In genomic region chr17:30221677-30222076, GRCm38 (mm10) we compare ENCODE assay signal across 22 mouse cellular contexts.
DNase-seq lines count a peak whose midpoint lies in the region; ATAC-seq and TF ChIP-seq lines count a peak whose summit lies in the region.
"Had no signal": no experiment of that assay in that cellular context is flagged by ENCODE, and none has a peak within 500 bp of the region (broad histone marks: within the 10 kb centered on the region; RNA-seq: fewer than 3 reads in every experiment).

No protein-coding gene starts in this region.

- H3K79me3 ChIP-seq in C2C12 (ENCODE audit: low read depth) = no peaks in the 10 kb centered on the region

- H3ac ChIP-seq in C2C12 (ENCODE audit: control insufficient read depth, insufficient read length, low read depth) (no peak overlapping the region), myocyte (ENCODE audit: control insufficient read depth, insufficient read length) (no peak overlapping the region)

- no peak for TF ChIP-seq CTCF in C2C12 (IDR thresholded peaks at IDR 0.05; ENCODE audit: control insufficient read depth, insufficient read depth, insufficient read length)

- H3K4me1 ChIP-seq in hindbrain, embryonic 13.5 days (replicated peaks) = peaks cover 56% of the 10 kb centered on the region
- peaks cover 16% of the 10 kb centered on the region for H3K4me1 ChIP-seq in hindbrain, embryonic 16.5 days (ENCODE audit: control insufficient read depth, insufficient read depth, low read depth, low read length)
- peaks cover 59% of the 10 kb centered on the region for H3K4me1 ChIP-seq in midbrain, embryonic 10.5 days
- peaks cover 58% of the 10 kb centered on the region for H3K4me1 ChIP-seq in midbrain, embryonic 13.5 days (replicated peaks)

- no peak overlapping the region for H3K4me3 ChIP-seq in hindbrain, embryonic 13.5 days
- no peak overlapping the region for H3K4me3 ChIP-seq in hindbrain, embryonic 16.5 days (ENCODE audit: low read length)
- H3K4me3 ChIP-seq in midbrain, embryonic 10.5 days = no peak overlapping the region
- H3K4me3 ChIP-seq in midbrain, embryonic 13.5 days (replicated peaks) = no peak overlapping the region
- H3K4me3 ChIP-seq in C2C12 (ENCODE audit: insufficient read depth, poor library complexity, severe bottlenecking) (no peak overlapping the region), myocyte (no peak overlapping the region)
- H3K4me3 ChIP-seq: embryonic facial prominence, embryonic 10.5 days; embryonic facial prominence, embryonic 13.5 days; erythroblast, embryonic 14.5 days; gastrocnemius, adult 2 months had no signal

- H3K36me3 ChIP-seq in hindbrain, embryonic 13.5 days = peaks cover 22% of the 10 kb centered on the region
- peaks cover 2% of the 10 kb centered on the region for H3K36me3 ChIP-seq in hindbrain, embryonic 16.5 days (ENCODE audit: control insufficient read depth, insufficient read depth, low read length)
- peaks cover 25% of the 10 kb centered on the region for H3K36me3 ChIP-seq in midbrain, embryonic 10.5 days
- H3K36me3 ChIP-seq in midbrain, embryonic 13.5 days = peaks cover 23% of the 10 kb centered on the region
- no peaks in the 10 kb centered on the region for H3K36me3 ChIP-seq in C2C12 (ENCODE audit: control insufficient read depth, insufficient read depth)
- no peaks in the 10 kb centered on the region for H3K36me3 ChIP-seq in myocyte (ENCODE audit: control insufficient read depth, insufficient read depth)

- ATAC-seq in hindbrain, embryonic 13.5 days (ENCODE audit: low FRiP score) = no peak
- no peak for ATAC-seq in hindbrain, embryonic 16.5 days
- no peak for ATAC-seq in midbrain, embryonic 13.5 days
- ATAC-seq: activated CD4-positive, CD25-positive, alpha-beta regulatory T cell, adult 4 months; forebrain, embryonic 14.5 days; forebrain, postnatal 0 days had no signal

- H3K4me2 ChIP-seq in hindbrain, embryonic 13.5 days = no peak overlapping the region
- no peak overlapping the region for H3K4me2 ChIP-seq in hindbrain, embryonic 16.5 days (ENCODE audit: low read length)
- no peak overlapping the region for H3K4me2 ChIP-seq in midbrain, embryonic 13.5 days (replicated peaks)
- no peak overlapping the region for H3K4me2 ChIP-seq in myocyte (ENCODE audit: low read depth)
- H3K4me2 ChIP-seq: embryonic facial prominence, embryonic 13.5 days; heart, embryonic 11.5 days had no signal

- no peak for TF ChIP-seq POLR2A in myocyte (IDR thresholded peaks at IDR 0.05; ENCODE audit: insufficient read length, low read depth)

- peak overlapping the region; percentile 10; the same call in 1 of the 2 replicates for H3K9ac ChIP-seq in hindbrain, embryonic 13.5 days
- H3K9ac ChIP-seq in hindbrain, embryonic 16.5 days (ENCODE audit: low read depth, low read length) = no peak overlapping the region; the same call in 1 of the 2 replicates
- no peak overlapping the region for H3K9ac ChIP-seq in midbrain, embryonic 13.5 days (replicated peaks)
- H3K9ac ChIP-seq: embryonic facial prominence, embryonic 13.5 days; forebrain, postnatal 0 days had no signal

- H3K9me3 ChIP-seq in hindbrain, embryonic 13.5 days = no peaks in the 10 kb centered on the region
- H3K9me3 ChIP-seq in hindbrain, embryonic 16.5 days (ENCODE audit: control insufficient read depth, low read length) = no peaks in the 10 kb centered on the region
- no peaks in the 10 kb centered on the region for H3K9me3 ChIP-seq in midbrain, embryonic 10.5 days (replicated peaks)
- no peaks in the 10 kb centered on the region for H3K9me3 ChIP-seq in midbrain, embryonic 13.5 days
- H3K9me3 ChIP-seq: embryonic facial prominence, embryonic 10.5 days; embryonic facial prominence, embryonic 13.5 days had no signal

- no peaks in the 10 kb centered on the region for H3K79me2 ChIP-seq in C2C12 (ENCODE audit: control insufficient read depth, insufficient read depth)
- no peaks in the 10 kb centered on the region for H3K79me2 ChIP-seq in myocyte (ENCODE audit: control insufficient read depth, insufficient read depth)

- peak overlapping the region; percentile 5; the same call in 1 of the 2 replicates for H3K27ac ChIP-seq in hindbrain, embryonic 13.5 days
- no peak overlapping the region for H3K27ac ChIP-seq in hindbrain, embryonic 16.5 days (ENCODE audit: low read depth, low read length)
- peak overlapping the region; percentile 69 for H3K27ac ChIP-seq in midbrain, embryonic 10.5 days (replicated peaks)
- no peak overlapping the region for H3K27ac ChIP-seq in midbrain, embryonic 13.5 days
- H3K27ac ChIP-seq: embryonic facial prominence, embryonic 13.5 days; gastrocnemius, adult 2 months had no signal

- no peaks in the 10 kb centered on the region for H3K27me3 ChIP-seq in hindbrain, embryonic 13.5 days
- H3K27me3 ChIP-seq in hindbrain, embryonic 16.5 days (replicated peaks; ENCODE audit: control insufficient read depth, insufficient read depth, low read length) = no peaks in the 10 kb centered on the region
- no peaks in the 10 kb centered on the region for H3K27me3 ChIP-seq in midbrain, embryonic 10.5 days (ENCODE audit: low read depth, poor library complexity, severe bottlenecking)
- no peaks in the 10 kb centered on the region for H3K27me3 ChIP-seq in midbrain, embryonic 13.5 days
- H3K27me3 ChIP-seq in C2C12 (ENCODE audit: control insufficient read depth, insufficient read depth, insufficient read length) (no peaks in the 10 kb centered on the region), myocyte (ENCODE audit: control insufficient read depth, insufficient read depth, insufficient read length) (no peaks in the 10 kb centered on the region)
- H3K27me3 ChIP-seq: embryonic facial prominence, embryonic 13.5 days had no signal

- WGBS in hindbrain, embryonic 13.5 days = 79% methylated on average over 14 of the region's 14 CpGs
- WGBS in hindbrain, embryonic 16.5 days = 85% methylated on average over 14 of the region's 14 CpGs
- 80% methylated on average over 14 of the region's 14 CpGs for WGBS in midbrain, embryonic 10.5 days
- WGBS in midbrain, embryonic 13.5 days = 70% methylated on average over 14 of the region's 14 CpGs

- DNase-seq in midbrain, embryonic 10.5 days (ENCODE audit: low spot score) = no peak
- DNase-seq: adrenal gland, adult 8-10 months; adrenal gland, postnatal 25 days; cerebellum, adult 11-12 months; cerebellum, adult 8-10 months; cerebellum, postnatal 36 days; embryo, embryonic 11 days; forebrain, postnatal 0 days; gastrocnemius, adult 2 months; gastrocnemius, postnatal 14 days; heart, adult 11 months had no signal

TF ChIP-seq in C2C12, 6 proteins besides CTCF, POLR2A, EP300 and RAD21:
- TF ChIP-seq MYOD1 (IDR thresholded peaks at IDR 0.05; ENCODE audit: control insufficient read depth, insufficient read length, low read depth) (peak; percentile 25), CEBPB (IDR thresholded peaks at IDR 0.05; ENCODE audit: low read depth) (no peak)

TF ChIP-seq in myocyte, 11 proteins besides CTCF, POLR2A, EP300 and RAD21:
- TF ChIP-seq MAX (IDR thresholded peaks at IDR 0.05; ENCODE audit: low read depth) (no peak), POLR2AphosphoS2 (IDR thresholded peaks at IDR 0.05; ENCODE audit: insufficient read length, low read depth) (no peak), TCF12 (IDR thresholded peaks at IDR 0.05; ENCODE audit: insufficient read depth, poor library complexity, severe bottlenecking) (peak; percentile 24), MYOD1 (IDR thresholded peaks at IDR 0.05; ENCODE audit: control insufficient read depth in 1 of 3, insufficient read length in 2 of 3, low read depth in 2 of 3) (peak in 2 of 3 experiments; percentile 93), CEBPB (IDR thresholded peaks at IDR 0.05; ENCODE audit: insufficient read depth, poor library complexity, severe bottlenecking) (no peak), REST (IDR thresholded peaks at IDR 0.05; ENCODE audit: insufficient read depth, insufficient read length) (no peak), E2F4 (IDR thresholded peaks at IDR 0.05; ENCODE audit: insufficient read depth) (no peak), USF1 (IDR thresholded peaks at IDR 0.05; ENCODE audit: low read depth) (no peak), TCF3 (IDR thresholded peaks at IDR 0.05; ENCODE audit: insufficient read length, low read depth) (no peak), SRF (IDR thresholded peaks at IDR 0.05; ENCODE audit: control insufficient read depth, insufficient read length, low read depth) (no peak), MYOG (IDR thresholded peaks at IDR 0.05; ENCODE audit: control insufficient read depth in 1 of 3, insufficient read depth in 1 of 3, insufficient read length in 2 of 3, low read depth in 2 of 3) (peak in 2 of 3 experiments; percentile 96)

Comparison
In these comparisons a context has a peak if more than half of its experiments do, and no peak if none do; other contexts are left out.
1. H3K27ac ChIP-seq: peak in hindbrain, embryonic 13.5 days (single experiment) and midbrain, embryonic 10.5 days (single experiment); none in hindbrain, embryonic 16.5 days (single experiment) and midbrain, embryonic 13.5 days (single experiment).